Mouse (Mus musculus): ENCODE results near the gene Prdx3.

DNA sequence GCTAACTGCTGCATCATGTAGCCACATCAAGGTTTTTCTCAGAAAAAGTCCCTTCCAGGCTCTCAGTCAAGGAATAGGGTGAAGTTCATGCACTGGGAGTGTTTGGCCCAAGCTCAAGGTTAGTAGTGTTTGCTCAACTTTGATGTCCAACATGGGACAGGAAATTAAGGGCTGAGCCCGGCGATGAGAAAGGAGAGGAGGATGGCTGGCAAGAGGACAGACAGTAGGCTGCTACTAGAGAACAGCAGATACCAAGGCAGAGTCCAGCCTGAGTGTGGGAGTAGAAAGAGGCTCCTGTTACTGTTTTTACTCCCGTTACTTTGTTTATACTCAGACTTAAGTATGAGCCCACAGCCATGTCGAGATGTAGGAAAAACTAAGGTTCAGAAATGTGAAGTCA is 855 bp downstream of the Prdx3 start:
- no peak for TF ChIP-seq CTCF (IDR thresholded peaks at IDR 0.05; ENCODE audit: low read depth, low read length)
- TF ChIP-seq POLR2A (IDR thresholded peaks at IDR 0.05; ENCODE audit: extremely low read depth, insufficient read depth, low read length): no peak
